Mouse (Mus musculus): ENCODE measurements around the gene Khsrp. TPM values are rescaled to one million over a fixed set of nuclear protein-coding genes. Genes with fewer than 3 reads are reported as not detected.
"Not testable (repeated sequence)": the region's sequence is repeated elsewhere in the genome, so short reads cannot be mapped to it uniquely, and the experiment has no call there.

Khsrp gene
- polyA plus RNA-seq, 1 experiment from 2014 or later, result 32.1 TPM

- Histone ChIP-seq H3K36me3 (ENCODE audit: control insufficient read depth, insufficient read depth, low read length) (no peaks in the 10 kb centered on the region), H3K4me3 (ENCODE audit: low read depth, low read length) (peak overlapping the region; percentile 25), H3K9me3 (ENCODE audit: control insufficient read depth, low read length) (no peaks in the 10 kb centered on the region), H3K4me2 (ENCODE audit: low read depth, low read length) (peak overlapping the region; percentile 35; the same call in 1 of the 2 replicates), H3K27ac (ENCODE audit: low read depth, low read length) (no peak overlapping the region), H3K4me1 (ENCODE audit: control insufficient read depth, insufficient read depth, low read length) (peaks cover 8% of the 10 kb centered on the region; the same call in 1 of the 2 replicates), H3K27me3 (ENCODE audit: control insufficient read depth, insufficient read depth, low read length) (peaks cover 23% of the 10 kb centered on the region), H3K9ac (replicated peaks; ENCODE audit: low read depth, low read length) (no peak overlapping the region)
- ATAC-seq (ENCODE audit: low read depth), result no peak
- WGBS, result 1% methylated on average over 39 of the region's 39 CpGs
These were observed 30.7 kb upstream of the Khsrp start for GRCm38 (mm10) chr17:57062011-57062521.

GRCm38 (mm10) chr17:57061069-57061468 lies 29.7 kb upstream of the Khsrp start:
- peaks cover 23% of the 10 kb centered on the region for H3K27me3 ChIP-seq (ENCODE audit: control insufficient read depth, insufficient read depth, low read length)
- H3K27ac ChIP-seq (ENCODE audit: low read depth, low read length), result no peak overlapping the region
- H3K9ac ChIP-seq (replicated peaks; ENCODE audit: low read depth, low read length), result no peak overlapping the region
- 40% methylated on average over 10 of the region's 10 CpGs for WGBS
- H3K9me3 ChIP-seq (ENCODE audit: control insufficient read depth, low read length), result no peaks in the 10 kb centered on the region
- no peak for ATAC-seq (ENCODE audit: low read depth)
- H3K4me2 ChIP-seq (ENCODE audit: low read depth, low read length), result peak overlapping the region; percentile 58
- peaks cover 5% of the 10 kb centered on the region; the same call in 1 of the 2 replicates for H3K36me3 ChIP-seq (ENCODE audit: control insufficient read depth, insufficient read depth, low read length)
- H3K4me3 ChIP-seq (ENCODE audit: low read depth, low read length), result peak overlapping the region; percentile 78; the same call in 1 of the 2 replicates
- H3K4me1 ChIP-seq (ENCODE audit: control insufficient read depth, insufficient read depth, low read length), result peaks cover 8% of the 10 kb centered on the region; the same call in 1 of the 2 replicates

DNA sequence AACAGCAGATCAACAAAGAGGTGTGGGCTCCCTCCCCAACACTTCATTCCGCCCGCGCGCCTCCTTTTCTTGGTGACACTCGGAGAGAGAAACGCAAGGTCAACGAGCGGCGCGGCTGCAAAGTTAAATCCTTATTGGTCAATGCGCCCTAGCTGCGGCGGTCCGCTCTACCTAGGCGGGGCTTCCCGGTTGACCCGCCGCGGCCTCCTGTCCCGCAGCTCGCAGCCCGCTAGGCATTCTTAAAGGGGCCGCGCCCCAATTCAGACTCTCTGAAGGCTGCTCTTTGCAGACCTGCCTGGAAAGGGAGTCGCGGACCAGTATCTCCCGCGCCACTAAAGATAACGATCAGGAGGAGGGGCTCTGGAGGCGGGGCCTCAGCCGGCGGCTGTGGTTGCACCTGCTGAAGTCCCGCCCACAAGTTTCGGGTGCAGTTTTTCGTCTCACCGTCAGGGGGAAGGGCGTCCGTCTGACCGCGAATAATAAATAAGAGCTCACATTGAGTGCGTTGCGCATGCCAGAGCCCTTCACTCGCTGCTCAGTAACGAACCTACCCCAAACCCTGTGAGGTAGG lies 29.0 kb upstream of the Khsrp start:
- ATAC-seq (ENCODE audit: low read depth), result peak; percentile 89
- WGBS, result under 1% methylated on average over 44 of the region's 44 CpGs

DNA sequence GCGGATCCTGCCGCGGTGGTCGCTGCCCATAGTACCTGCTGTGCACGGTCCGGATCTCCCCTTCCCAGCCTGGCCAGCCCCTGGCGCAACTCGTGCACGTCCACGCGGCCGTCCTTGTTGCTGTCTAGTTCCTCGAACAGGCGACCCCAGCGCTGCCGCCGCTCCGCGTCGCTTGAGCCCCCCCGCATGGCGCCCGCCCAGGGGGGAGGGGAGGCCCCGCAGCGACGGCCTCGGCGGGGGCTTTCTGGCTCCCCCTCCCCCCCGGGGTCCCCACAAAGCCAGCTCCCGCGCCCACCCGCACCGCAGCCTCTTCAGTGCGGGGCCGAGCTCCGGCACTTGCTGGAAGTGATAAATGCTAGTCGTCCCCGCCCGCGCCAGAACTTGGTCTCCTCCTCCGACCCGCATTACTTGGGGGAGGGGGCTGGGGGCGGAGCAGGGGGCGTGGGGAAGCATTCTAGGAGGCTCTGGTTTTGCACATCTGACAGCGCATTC lies 28.2 kb upstream of the Khsrp start, which contains the start of gene Slc25a23:
TSS of gene Slc25a23 (minus strand) at position 378 of the 492 bp plus-strand sequence.
- Histone ChIP-seq H3K9ac (replicated peaks; ENCODE audit: low read depth, low read length) (peak within 1 kb of the TSS; percentile 67), H3K4me1 (ENCODE audit: control insufficient read depth, insufficient read depth, low read length) (peaks cover 8% of the 10 kb centered on the region; the same call in 1 of the 2 replicates), H3K27me3 (ENCODE audit: control insufficient read depth, insufficient read depth, low read length) (peaks cover 23% of the 10 kb centered on the region), H3K36me3 (ENCODE audit: control insufficient read depth, insufficient read depth, low read length) (peaks cover 10% of the 10 kb centered on the region; the same call in 1 of the 2 replicates), H3K9me3 (ENCODE audit: control insufficient read depth, low read length) (no peaks in the 10 kb centered on the region), H3K4me3 (ENCODE audit: low read depth, low read length) (peak within 1 kb of the TSS; percentile 78), H3K27ac (ENCODE audit: low read depth, low read length) (peak within 1 kb of the TSS; percentile 70), H3K4me2 (ENCODE audit: low read depth, low read length) (peak within 1 kb of the TSS; percentile 58)
- under 1% methylated on average over 33 of the region's 45 CpGs for WGBS
- peak; percentile 85 for ATAC-seq (ENCODE audit: low read depth)

More for the DNA sequence above, 29.0 kb upstream of the Khsrp start:
- Histone ChIP-seq H3K9ac (replicated peaks; ENCODE audit: low read depth, low read length) (peak overlapping the region; percentile 41), H3K27me3 (ENCODE audit: control insufficient read depth, insufficient read depth, low read length) (peaks cover 23% of the 10 kb centered on the region), H3K27ac (ENCODE audit: low read depth, low read length) (peak overlapping the region; percentile 70), H3K4me1 (ENCODE audit: control insufficient read depth, insufficient read depth, low read length) (peaks cover 8% of the 10 kb centered on the region; the same call in 1 of the 2 replicates), H3K4me2 (ENCODE audit: low read depth, low read length) (peak overlapping the region; percentile 58), H3K36me3 (ENCODE audit: control insufficient read depth, insufficient read depth, low read length) (peaks cover 5% of the 10 kb centered on the region; the same call in 1 of the 2 replicates), H3K4me3 (ENCODE audit: low read depth, low read length) (peak overlapping the region; percentile 78), H3K9me3 (ENCODE audit: control insufficient read depth, low read length) (no peaks in the 10 kb centered on the region)

- Histone ChIP-seq H3K4me3 (ENCODE audit: low read depth, low read length) (peak within 1 kb of the TSS; percentile 78), H3K9me3 (ENCODE audit: control insufficient read depth, low read length) (no peaks in the 10 kb centered on the region), H3K9ac (replicated peaks; ENCODE audit: low read depth, low read length) (peak within 1 kb of the TSS; percentile 67), H3K36me3 (ENCODE audit: control insufficient read depth, insufficient read depth, low read length) (peaks cover 10% of the 10 kb centered on the region; the same call in 1 of the 2 replicates), H3K27ac (ENCODE audit: low read depth, low read length) (peak within 1 kb of the TSS; percentile 70), H3K27me3 (ENCODE audit: control insufficient read depth, insufficient read depth, low read length) (peaks cover 23% of the 10 kb centered on the region), H3K4me2 (ENCODE audit: low read depth, low read length) (peak within 1 kb of the TSS; percentile 58), H3K4me1 (ENCODE audit: control insufficient read depth, insufficient read depth, low read length) (peaks cover 8% of the 10 kb centered on the region; the same call in 1 of the 2 replicates)
- WGBS, result 0% methylated on average over 19 of the region's 22 CpGs
- ATAC-seq (ENCODE audit: low read depth), result peak; percentile 19
These were observed 27.7 kb upstream of the Khsrp start, which contains the start of gene Crb3 for GRCm38 (mm10) chr17:57058891-57059485. Gene Crb3, plus strand, starts transcription at chr17:57059105.

- Histone ChIP-seq H3K9ac (replicated peaks; ENCODE audit: low read depth, low read length) (no peak overlapping the region), H3K36me3 (ENCODE audit: control insufficient read depth, insufficient read depth, low read length) (peaks cover 26% of the 10 kb centered on the region), H3K4me3 (ENCODE audit: low read depth, low read length) (no peak overlapping the region), H3K4me1 (ENCODE audit: control insufficient read depth, insufficient read depth, low read length) (0 out of 2 replicates have a peak, but pooled peaks cover 3% of the 10 kb centered on the region), H3K27ac (ENCODE audit: low read depth, low read length) (no peak overlapping the region), H3K27me3 (ENCODE audit: control insufficient read depth, insufficient read depth, low read length) (peaks cover 1% of the 10 kb centered on the region; the same call in 1 of the 2 replicates), H3K4me2 (ENCODE audit: low read depth, low read length) (no peak overlapping the region), H3K9me3 (ENCODE audit: control insufficient read depth, low read length) (no peaks in the 10 kb centered on the region)
- no peak for ATAC-seq (ENCODE audit: low read depth)
- 90% methylated on average over 3 of the region's 3 CpGs for whole genome bisulfite sequencing
These were observed 24.9 kb upstream of the Khsrp start for GRCm38 (mm10) chr17:57056246-57056645.

- H3K27me3 ChIP-seq (ENCODE audit: control insufficient read depth, insufficient read depth, low read length); H3K4me1 ChIP-seq (ENCODE audit: control insufficient read depth, insufficient read depth, low read length); H3K9ac ChIP-seq (replicated peaks; ENCODE audit: low read depth, low read length); H3K9me3 ChIP-seq (ENCODE audit: control insufficient read depth, low read length); ATAC-seq (ENCODE audit: low read depth); H3K4me3 ChIP-seq (ENCODE audit: low read depth, low read length); H3K27ac ChIP-seq (ENCODE audit: low read depth, low read length); H3K4me2 ChIP-seq (ENCODE audit: low read depth, low read length): not testable (repeated sequence)
- H3K36me3 ChIP-seq (ENCODE audit: control insufficient read depth, insufficient read depth, low read length), result peaks cover 31% of the 10 kb centered on the region
- WGBS, result 91% methylated on average over 4 of the region's 4 CpGs
These were observed 20.4 kb upstream of the Khsrp start for GRCm38 (mm10) chr17:57051679-57052078.

DNA sequence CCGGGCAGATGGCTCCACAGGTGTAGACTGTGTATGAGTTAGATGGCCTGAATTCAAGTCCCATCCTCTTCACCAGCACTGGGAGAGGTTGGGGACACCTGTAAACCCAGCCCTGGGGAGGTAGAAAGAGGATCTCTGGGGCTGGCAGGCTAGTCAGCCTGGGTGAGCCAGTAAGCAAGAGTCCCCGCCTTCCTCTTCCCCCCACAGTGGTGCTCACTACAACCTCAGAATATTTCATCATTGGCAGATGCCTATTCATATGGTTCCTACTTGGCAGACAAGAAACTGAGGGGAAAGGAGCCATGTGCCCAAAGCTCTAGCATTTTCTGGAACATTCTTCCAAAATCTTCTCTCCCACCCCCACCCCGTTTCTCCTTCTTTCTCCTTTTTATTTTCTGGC lies 17.5 kb upstream of the Khsrp start:
- Histone ChIP-seq H3K4me2 (ENCODE audit: low read depth, low read length) (no peak overlapping the region), H3K4me3 (ENCODE audit: low read depth, low read length) (no peak overlapping the region), H3K4me1 (ENCODE audit: control insufficient read depth, insufficient read depth, low read length) (no peaks in the 10 kb centered on the region), H3K27me3 (ENCODE audit: control insufficient read depth, insufficient read depth, low read length) (no peaks in the 10 kb centered on the region), H3K36me3 (ENCODE audit: control insufficient read depth, insufficient read depth, low read length) (peaks cover 27% of the 10 kb centered on the region), H3K9ac (replicated peaks; ENCODE audit: low read depth, low read length) (no peak overlapping the region), H3K9me3 (ENCODE audit: control insufficient read depth, low read length) (no peaks in the 10 kb centered on the region), H3K27ac (ENCODE audit: low read depth, low read length) (no peak overlapping the region)
- ATAC-seq (ENCODE audit: low read depth), result no peak
- WGBS, result 94% methylated on average over 3 of the region's 3 CpGs

GRCm38 (mm10) chr17:57047406-57047805 lies 16.1 kb upstream of the Khsrp start:
- no peak for ATAC-seq (ENCODE audit: low read depth)
- peaks cover 15% of the 10 kb centered on the region for H3K36me3 ChIP-seq (ENCODE audit: control insufficient read depth, insufficient read depth, low read length)
- 26% methylated on average over 5 of the region's 5 CpGs for WGBS

More at GRCm38 (mm10) chr17:57047406-57047805, 16.1 kb upstream of the Khsrp start:
- no peak overlapping the region for H3K4me3 ChIP-seq (ENCODE audit: low read depth, low read length)
- H3K27ac ChIP-seq (ENCODE audit: low read depth, low read length), result no peak overlapping the region
- H3K4me1 ChIP-seq (ENCODE audit: control insufficient read depth, insufficient read depth, low read length), result no peaks in the 10 kb centered on the region
- H3K27me3 ChIP-seq (ENCODE audit: control insufficient read depth, insufficient read depth, low read length), result no peaks in the 10 kb centered on the region
- H3K9ac ChIP-seq (replicated peaks; ENCODE audit: low read depth, low read length), result no peak overlapping the region
- no peak overlapping the region for H3K4me2 ChIP-seq (ENCODE audit: low read depth, low read length)
- H3K9me3 ChIP-seq (ENCODE audit: control insufficient read depth, low read length), result no peaks in the 10 kb centered on the region
